Mouse (Mus musculus): ENCODE results near the gene D7Ertd443e. TPM values are rescaled to one million over a fixed set of nuclear protein-coding genes. Genes with fewer than 3 reads are reported as not detected.

The D7Ertd443e gene
- polyA plus RNA-seq, 1 experiment = 0.01 TPM

DNA sequence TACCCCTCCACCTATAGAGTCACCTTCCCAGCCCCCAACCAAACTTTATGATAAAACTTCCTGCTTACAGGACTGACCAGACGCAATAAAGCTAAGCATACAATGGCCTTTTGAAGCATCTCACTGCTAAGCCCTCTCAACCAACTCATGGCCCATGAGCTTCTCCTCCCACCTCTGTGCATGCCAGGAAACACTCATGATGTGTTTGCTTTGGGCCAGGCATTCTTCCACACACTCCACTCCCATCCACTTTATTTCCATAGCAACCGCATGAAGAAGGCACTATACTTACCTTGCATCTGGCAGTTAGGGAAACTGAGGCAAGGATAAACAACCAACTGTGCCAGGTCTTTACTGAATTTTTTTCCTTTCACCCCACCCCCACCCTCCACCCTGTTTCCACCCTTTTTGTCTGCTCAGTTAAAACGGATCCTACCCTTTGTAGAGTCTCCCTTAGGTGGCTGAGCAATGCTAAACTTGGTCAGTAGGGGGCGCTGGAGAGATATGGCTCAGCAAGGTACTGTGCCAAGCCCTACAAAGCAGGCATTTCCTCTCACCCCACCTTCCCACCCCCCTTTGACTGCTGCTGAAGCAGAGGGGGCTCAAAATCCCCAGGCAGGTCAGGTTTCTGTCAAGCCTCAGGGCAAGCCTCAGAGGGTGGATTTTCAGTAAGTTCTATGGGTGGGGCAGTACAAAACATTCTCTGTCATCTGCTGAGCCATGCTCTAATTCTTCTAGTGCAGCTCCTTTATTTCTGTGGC lies 122.1 kb downstream of the D7Ertd443e start:
- no peak overlapping the region for H3ac ChIP-seq (ENCODE audit: control insufficient read depth, insufficient read length, low read depth)
- H3K4me3 ChIP-seq (ENCODE audit: insufficient read depth, poor library complexity, severe bottlenecking) = no peak overlapping the region
- no peaks in the 10 kb centered on the region for H3K79me2 ChIP-seq (ENCODE audit: control insufficient read depth, insufficient read depth)
- no peaks in the 10 kb centered on the region for H3K79me3 ChIP-seq (ENCODE audit: low read depth)
- no peaks in the 10 kb centered on the region for H3K36me3 ChIP-seq (ENCODE audit: control insufficient read depth, insufficient read depth)
- H3K27me3 ChIP-seq (ENCODE audit: control insufficient read depth, insufficient read depth, insufficient read length) = no peaks in the 10 kb centered on the region
- TF ChIP-seq USF1 (IDR thresholded peaks at IDR 0.05; ENCODE audit: low read depth) (no peak), CTCF (IDR thresholded peaks at IDR 0.05; ENCODE audit: control insufficient read depth, insufficient read depth, insufficient read length) (peak; percentile 63)

DNA sequence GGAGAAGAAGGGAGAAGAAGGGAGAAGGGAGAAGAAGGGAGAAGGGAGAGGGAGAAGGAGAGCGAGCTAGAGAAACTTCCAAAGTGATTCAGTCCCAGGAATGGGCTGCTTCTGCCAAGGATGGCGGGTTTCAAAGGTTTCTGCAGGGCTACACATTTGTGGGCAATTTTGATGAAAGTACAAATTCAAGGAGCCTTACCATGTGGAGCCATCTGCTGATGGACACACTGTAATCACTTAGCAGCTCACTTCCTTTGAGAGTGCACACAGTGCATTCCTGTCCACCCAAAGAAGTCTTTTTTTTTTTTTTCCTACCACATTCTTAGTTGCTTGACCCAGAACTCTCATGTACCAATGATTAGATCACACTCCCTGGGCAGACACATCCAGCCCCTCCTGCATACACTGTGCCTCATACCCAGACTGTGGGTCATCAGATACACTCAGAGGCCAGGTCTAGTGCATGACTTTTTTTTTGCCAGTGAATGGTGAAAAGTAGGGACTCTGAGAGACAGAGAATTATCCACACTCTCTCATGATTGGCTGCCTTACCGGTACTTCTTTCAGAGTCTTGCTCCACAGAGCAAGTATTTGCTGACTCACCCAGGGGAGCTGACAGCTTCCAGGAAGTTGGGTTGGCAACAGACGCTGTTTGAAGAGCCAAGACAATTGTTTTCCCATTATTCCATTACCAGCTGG lies 124.3 kb downstream of the D7Ertd443e start:
- Histone ChIP-seq H3K4me3 (ENCODE audit: insufficient read depth, poor library complexity, severe bottlenecking) (no peak overlapping the region), H3ac (ENCODE audit: control insufficient read depth, insufficient read length, low read depth) (no peak overlapping the region), H3K36me3 (ENCODE audit: control insufficient read depth, insufficient read depth) (no peaks in the 10 kb centered on the region), H3K79me3 (ENCODE audit: low read depth) (no peaks in the 10 kb centered on the region), H3K27me3 (ENCODE audit: control insufficient read depth, insufficient read depth, insufficient read length) (no peaks in the 10 kb centered on the region), H3K79me2 (ENCODE audit: control insufficient read depth, insufficient read depth) (no peaks in the 10 kb centered on the region)
- TF ChIP-seq CEBPB (IDR thresholded peaks at IDR 0.05; ENCODE audit: low read depth) = peak; percentile 63
- TF ChIP-seq CTCF (IDR thresholded peaks at IDR 0.05; ENCODE audit: control insufficient read depth, insufficient read depth, insufficient read length) = no peak
- TF ChIP-seq MAX (IDR thresholded peaks at IDR 0.05) = peak; percentile 39
- peak; percentile 27 for TF ChIP-seq FOSL1 (IDR thresholded peaks at IDR 0.05; ENCODE audit: insufficient read depth, low read length, poor library complexity, severe bottlenecking)
- no peak for TF ChIP-seq MYOG (IDR thresholded peaks at IDR 0.05; ENCODE audit: control insufficient read depth, extremely low read depth, insufficient read length)
- no peak for TF ChIP-seq USF1 (IDR thresholded peaks at IDR 0.05; ENCODE audit: low read depth)
- TF ChIP-seq MYOD1 (IDR thresholded peaks at IDR 0.05; ENCODE audit: control insufficient read depth, insufficient read length, low read depth) = peak; percentile 3

DNA sequence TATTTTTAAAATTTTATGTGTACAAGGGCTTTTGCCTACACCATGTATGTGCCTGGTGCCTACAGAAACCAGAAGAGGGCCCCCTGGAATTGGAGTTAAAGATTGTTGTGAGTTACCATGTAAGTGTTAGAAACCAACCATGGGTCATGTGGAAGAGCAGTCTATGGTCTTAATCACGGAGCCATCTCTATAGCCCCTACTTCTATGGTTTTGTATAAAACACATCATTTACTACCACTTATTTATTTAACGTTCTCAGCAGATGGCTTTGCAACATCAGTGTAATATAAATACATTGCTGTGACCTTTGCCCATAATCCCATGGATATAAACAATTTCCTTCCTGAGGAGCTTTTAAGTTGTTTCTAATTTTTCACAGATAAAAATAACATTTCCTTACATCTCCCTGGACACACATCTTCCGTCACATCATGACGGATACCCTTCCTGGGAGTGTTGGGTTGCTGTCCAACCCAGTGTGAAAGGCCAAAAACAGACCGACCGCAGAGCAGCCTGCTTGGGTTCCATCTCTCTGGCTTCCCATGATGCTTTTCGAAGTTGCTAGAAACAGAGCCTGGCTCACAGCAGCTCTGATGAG lies 135.1 kb downstream of the D7Ertd443e start:
- TF ChIP-seq MYOG (IDR thresholded peaks at IDR 0.05; ENCODE audit: control insufficient read depth, extremely low read depth, insufficient read length) (no peak), FOSL1 (IDR thresholded peaks at IDR 0.05; ENCODE audit: insufficient read depth, low read length, poor library complexity, severe bottlenecking) (no peak), CEBPB (IDR thresholded peaks at IDR 0.05; ENCODE audit: low read depth) (no peak), USF1 (IDR thresholded peaks at IDR 0.05; ENCODE audit: low read depth) (no peak), CTCF (IDR thresholded peaks at IDR 0.05; ENCODE audit: control insufficient read depth, insufficient read depth, insufficient read length) (no peak), MAX (IDR thresholded peaks at IDR 0.05) (no peak), MYOD1 (IDR thresholded peaks at IDR 0.05; ENCODE audit: control insufficient read depth, insufficient read length, low read depth) (no peak)
- Histone ChIP-seq H3K4me3 (ENCODE audit: insufficient read depth, poor library complexity, severe bottlenecking) (no peak overlapping the region), H3K79me3 (ENCODE audit: low read depth) (no peaks in the 10 kb centered on the region), H3K79me2 (ENCODE audit: control insufficient read depth, insufficient read depth) (no peaks in the 10 kb centered on the region), H3K27me3 (ENCODE audit: control insufficient read depth, insufficient read depth, insufficient read length) (no peaks in the 10 kb centered on the region), H3K36me3 (ENCODE audit: control insufficient read depth, insufficient read depth) (no peaks in the 10 kb centered on the region), H3ac (ENCODE audit: control insufficient read depth, insufficient read length, low read depth) (no peak overlapping the region)

DNA sequence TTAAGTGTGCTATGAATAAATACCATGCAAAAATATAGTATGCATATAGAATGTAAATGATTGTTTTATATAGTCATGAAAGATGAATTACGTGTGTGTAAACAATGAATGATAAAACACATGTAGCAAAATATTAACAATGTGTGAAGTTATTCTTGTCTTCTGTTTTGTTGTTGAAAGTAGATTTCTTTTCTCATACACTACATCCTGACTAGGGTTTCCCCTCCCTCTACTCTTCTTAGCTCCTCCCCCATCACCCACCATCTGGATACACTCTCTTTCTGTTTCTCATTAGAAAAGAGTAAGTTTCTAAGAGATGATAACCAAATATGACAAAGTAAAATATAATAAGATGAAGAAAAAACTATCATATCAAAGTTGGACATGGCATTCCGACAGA lies 137.4 kb downstream of the D7Ertd443e start:
- Histone ChIP-seq H3K79me3 (ENCODE audit: low read depth) (no peaks in the 10 kb centered on the region), H3K36me3 (ENCODE audit: control insufficient read depth, insufficient read depth) (no peaks in the 10 kb centered on the region), H3K79me2 (ENCODE audit: control insufficient read depth, insufficient read depth) (no peaks in the 10 kb centered on the region), H3K27me3 (ENCODE audit: control insufficient read depth, insufficient read depth, insufficient read length) (no peaks in the 10 kb centered on the region), H3ac (ENCODE audit: control insufficient read depth, insufficient read length, low read depth) (no peak overlapping the region), H3K4me3 (ENCODE audit: insufficient read depth, poor library complexity, severe bottlenecking) (no peak overlapping the region)
- TF ChIP-seq USF1 (IDR thresholded peaks at IDR 0.05; ENCODE audit: low read depth) (no peak), FOSL1 (IDR thresholded peaks at IDR 0.05; ENCODE audit: insufficient read depth, low read length, poor library complexity, severe bottlenecking) (no peak), CEBPB (IDR thresholded peaks at IDR 0.05; ENCODE audit: low read depth) (no peak), MYOD1 (IDR thresholded peaks at IDR 0.05; ENCODE audit: control insufficient read depth, insufficient read length, low read depth) (no peak), CTCF (IDR thresholded peaks at IDR 0.05; ENCODE audit: control insufficient read depth, insufficient read depth, insufficient read length) (no peak), MAX (IDR thresholded peaks at IDR 0.05) (no peak), MYOG (IDR thresholded peaks at IDR 0.05; ENCODE audit: control insufficient read depth, extremely low read depth, insufficient read length) (no peak)

DNA sequence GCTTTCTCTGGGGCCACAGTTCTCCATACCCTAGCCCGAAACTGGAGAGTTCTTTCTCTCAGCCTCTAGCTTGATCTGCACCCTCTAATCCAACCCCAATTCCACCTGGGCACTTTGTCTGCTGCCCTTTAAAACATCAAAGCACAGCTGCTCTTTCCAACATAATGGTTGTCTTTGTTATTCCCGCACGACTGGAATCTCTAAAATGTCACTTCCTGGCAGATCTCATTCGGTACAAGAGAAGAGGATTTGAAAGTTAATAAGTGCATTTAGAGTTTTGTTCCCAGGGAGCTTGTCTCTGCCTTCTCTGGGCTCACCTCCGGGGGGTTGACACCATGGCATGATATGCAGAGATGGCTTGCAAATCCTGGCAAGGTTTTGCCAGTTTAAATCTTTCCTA lies 138.8 kb downstream of the D7Ertd443e start:
- H3ac ChIP-seq (ENCODE audit: control insufficient read depth, insufficient read length, low read depth) = no peak overlapping the region
- no peak overlapping the region for H3K4me3 ChIP-seq (ENCODE audit: insufficient read depth, poor library complexity, severe bottlenecking)
- H3K79me3 ChIP-seq (ENCODE audit: low read depth) = no peaks in the 10 kb centered on the region
- TF ChIP-seq MYOD1 (IDR thresholded peaks at IDR 0.05; ENCODE audit: control insufficient read depth, insufficient read length, low read depth) (no peak), CTCF (IDR thresholded peaks at IDR 0.05; ENCODE audit: control insufficient read depth, insufficient read depth, insufficient read length) (no peak), USF1 (IDR thresholded peaks at IDR 0.05; ENCODE audit: low read depth) (no peak), FOSL1 (IDR thresholded peaks at IDR 0.05; ENCODE audit: insufficient read depth, low read length, poor library complexity, severe bottlenecking) (no peak), MAX (IDR thresholded peaks at IDR 0.05) (no peak), MYOG (IDR thresholded peaks at IDR 0.05; ENCODE audit: control insufficient read depth, extremely low read depth, insufficient read length) (no peak), CEBPB (IDR thresholded peaks at IDR 0.05; ENCODE audit: low read depth) (no peak)
- H3K36me3 ChIP-seq (ENCODE audit: control insufficient read depth, insufficient read depth) = no peaks in the 10 kb centered on the region
- no peaks in the 10 kb centered on the region for H3K27me3 ChIP-seq (ENCODE audit: control insufficient read depth, insufficient read depth, insufficient read length)
- H3K79me2 ChIP-seq (ENCODE audit: control insufficient read depth, insufficient read depth) = no peaks in the 10 kb centered on the region

All from C2C12 (cell line).